In the genomic region with DNA sequence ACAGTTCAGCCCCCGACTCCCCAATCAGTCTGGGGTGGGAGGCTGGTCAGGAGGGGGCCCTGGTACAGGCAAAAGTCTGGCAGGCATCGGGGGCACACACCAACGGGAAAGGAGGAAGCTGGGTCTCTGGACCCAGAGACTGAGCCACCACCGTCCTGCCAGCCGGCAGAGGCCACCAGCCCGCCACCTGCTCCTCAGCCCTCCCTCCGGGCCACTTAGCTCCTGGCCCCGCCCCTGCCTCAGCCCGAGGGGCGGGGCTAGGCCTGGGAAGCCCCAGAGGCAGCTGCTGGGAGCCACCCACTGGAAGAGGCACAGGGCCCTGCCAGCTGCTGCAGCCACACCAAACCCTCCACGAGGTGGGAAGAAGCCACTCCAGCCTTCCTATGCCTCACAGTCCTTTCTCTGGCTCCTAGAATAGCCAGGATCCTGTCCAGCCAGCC, we compare ENCODE assay signal across 8 mouse cellular contexts. TPM values are rescaled to one million over a fixed set of nuclear protein-coding genes. Genes with fewer than 3 reads are reported as not detected.
DNase-seq lines count a peak whose midpoint lies in the region; ATAC-seq and TF ChIP-seq lines count a peak whose summit lies in the region.

TSS of gene Mfng (minus strand) at position 186 of the 440 bp plus-strand sequence.

- no peaks in the 10 kb centered on the region for H3K36me3 ChIP-seq in embryonic facial prominence, embryonic 12.5 days
- no peaks in the 10 kb centered on the region for H3K36me3 ChIP-seq in heart, adult 2 months (ENCODE audit: control insufficient read depth, insufficient read depth, low read length)
- peaks cover 25% of the 10 kb centered on the region for H3K36me3 ChIP-seq in liver, embryonic 12.5 days
- no peaks in the 10 kb centered on the region for H3K36me3 ChIP-seq in splenic B cell, adult 2 months (ENCODE audit: control insufficient read depth, insufficient read depth, low read length, poor library complexity, severe bottlenecking)

- H3K4me2 ChIP-seq in embryonic facial prominence, embryonic 12.5 days (replicated peaks) = peak within 1 kb of the TSS; percentile 29
- peak within 1 kb of the TSS; percentile 82 for H3K4me2 ChIP-seq in liver, embryonic 12.5 days

- peak within 1 kb of the TSS; percentile 63 for H3K27ac ChIP-seq in embryonic facial prominence, embryonic 12.5 days
- H3K27ac ChIP-seq in heart, adult 2 months = peak within 1 kb of the TSS; percentile 81
- peak within 1 kb of the TSS; percentile 54 for H3K27ac ChIP-seq in liver, embryonic 12.5 days

- TF ChIP-seq CTCF in heart, adult 2 months (IDR thresholded peaks at IDR 0.05) = peak; percentile 18; the same call in 1 of the 2 replicates

- H3K79me2 ChIP-seq in heart, adult 2 months (replicated peaks; ENCODE audit: control insufficient read depth, insufficient read depth, low read length) = no peaks in the 10 kb centered on the region

- peaks cover 2% of the 10 kb centered on the region; the same call in 1 of the 2 replicates for H3K27me3 ChIP-seq in embryonic facial prominence, embryonic 12.5 days
- no peaks in the 10 kb centered on the region for H3K27me3 ChIP-seq in heart, adult 2 months (ENCODE audit: control insufficient read depth, insufficient read depth, low read length)
- no peaks in the 10 kb centered on the region for H3K27me3 ChIP-seq in liver, embryonic 12.5 days (replicated peaks)
- no peaks in the 10 kb centered on the region for H3K27me3 ChIP-seq in splenic B cell, adult 2 months (ENCODE audit: control insufficient read depth, insufficient read depth, low read length, poor library complexity, severe bottlenecking)

- DNase-seq in urinary bladder, postnatal 25 days (ENCODE audit: low spot score) = peak; percentile 31
- DNase-seq in urinary bladder, adult 2 months (ENCODE audit: low spot score) = no peak
- DNase-seq in heart, adult 2 months = peak; percentile 84 to 90
- peak; percentile 74 for DNase-seq in kidney, adult 11 months
- DNase-seq in monocyte, adult 2 months (ENCODE audit: low read depth in 1 of 2, low spot score in 2 of 2) = peak; percentile 37 to 77
- peak; percentile 90 for DNase-seq in splenic B cell, adult 2 months (ENCODE audit: low read depth, low spot score)

- no peak for TF ChIP-seq EP300 in heart, adult 2 months (IDR thresholded peaks at IDR 0.05; ENCODE audit: insufficient read depth, low read depth, low read length)

- WGBS in embryonic facial prominence, embryonic 12.5 days = 5% methylated on average over 11 of the region's 11 CpGs
- 5% methylated on average over 11 of the region's 11 CpGs for WGBS in heart, adult 2 months
- 2% methylated on average over 10 of the region's 11 CpGs for WGBS in liver, embryonic 12.5 days (ENCODE audit: insufficient replicate concordance)

- ATAC-seq in embryonic facial prominence, embryonic 12.5 days (ENCODE audit: insufficient number of reproducible peaks, insufficient read depth, low FRiP score, low TSS enrichment) = peak; percentile 36; the same call in 1 of the 2 replicates
- ATAC-seq in liver, embryonic 12.5 days = peak; percentile 83

- H3K9me3 ChIP-seq in embryonic facial prominence, embryonic 12.5 days = no peaks in the 10 kb centered on the region
- H3K9me3 ChIP-seq in liver, embryonic 12.5 days (replicated peaks) = no peaks in the 10 kb centered on the region; the same call in 1 of the 2 replicates

- H3K4me1 ChIP-seq in embryonic facial prominence, embryonic 12.5 days = peaks cover 20% of the 10 kb centered on the region; the same call in 1 of the 2 replicates
- peaks cover 4% of the 10 kb centered on the region for H3K4me1 ChIP-seq in heart, adult 2 months (ENCODE audit: control insufficient read depth, insufficient read depth, low read length)
- H3K4me1 ChIP-seq in liver, embryonic 12.5 days = peaks cover 35% of the 10 kb centered on the region

- TF ChIP-seq POLR2A in heart, adult 2 months (IDR thresholded peaks at IDR 0.05; ENCODE audit: insufficient read depth, low read depth, low read length) = peak; percentile 62; the same call in 1 of the 2 replicates

- intact Hi-C loops in heart, adult 2 months (cut with DNase I) = loop anchor here (1.0 kb wide), 1 partner anchor 13 kb away; no protein-coding TSS in a partner anchor

- peak within 1 kb of the TSS; percentile 21 for H3K4me3 ChIP-seq in embryonic facial prominence, embryonic 12.5 days
- H3K4me3 ChIP-seq in heart, adult 2 months = peak within 1 kb of the TSS; percentile 59
- peak within 1 kb of the TSS; percentile 56 for H3K4me3 ChIP-seq in liver, embryonic 12.5 days

- H3K9ac ChIP-seq in embryonic facial prominence, embryonic 12.5 days = peak within 1 kb of the TSS; percentile 13
- peak within 1 kb of the TSS; percentile 73 for H3K9ac ChIP-seq in heart, adult 2 months (ENCODE audit: low read depth, low read length)
- peak within 1 kb of the TSS; percentile 65 for H3K9ac ChIP-seq in liver, embryonic 12.5 days

RNA-seq across cellular contexts. Expression of gene Mfng, which starts in this region (rescaled TPM):
- 8.0 and 9.2 TPM in 2 replicates for polyA plus RNA-seq in urinary bladder, adult 2 months (2012; rRNA removed)
- 29.1 and 29.3 TPM in 2 replicates for polyA plus RNA-seq in embryonic facial prominence, embryonic 12.5 days (2016; fragmentation: Nextera tagmentation; extraction: Ambion mirVana)
- 10 to 100 TPM; 11.1 to 11.6 TPM for total RNA-seq in heart, adult 2 months (2021)
- polyA plus RNA-seq in heart, adult 2 months (2012; rRNA removed) = 15.0 and 19.1 TPM in 2 replicates
- 11.0 and 11.7 TPM in 2 replicates for polyA plus RNA-seq in liver, embryonic 12.5 days (2016; fragmentation: Nextera tagmentation; extraction: Ambion mirVana)

Comparison
In these comparisons a context has a peak if more than half of its experiments do, and no peak if none do; other contexts are left out.
1. H3K9ac ChIP-seq: peak in every context shown above with its lines; median percentile 73 in heart, adult 2 months; 65 in liver, embryonic 12.5 days; 13 in embryonic facial prominence, embryonic 12.5 days.